Mouse (Mus musculus): ENCODE results near the gene Olfr572. TPM values are rescaled to one million over a fixed set of nuclear protein-coding genes. Genes with fewer than 3 reads are reported as not detected.

Olfr572 gene
- polyA plus RNA-seq, 1 experiment from 2014 or later: not detected

GRCm38 (mm10) chr7:102943417-102943816 is 19.2 kb downstream of the Olfr572 start:
- no peaks in the 10 kb centered on the region for H3K4me1 ChIP-seq (ENCODE audit: control insufficient read depth, insufficient read depth, low read length)
- H3K9me3 ChIP-seq (replicated peaks; ENCODE audit: control insufficient read depth, low read length, poor library complexity, severe bottlenecking): no peaks in the 10 kb centered on the region
- 86% methylated on average over 1 of the region's 1 CpGs for WGBS
- no peaks in the 10 kb centered on the region for H3K27me3 ChIP-seq (ENCODE audit: control insufficient read depth, insufficient read depth, low read depth, low read length)
- no peak overlapping the region for H3K27ac ChIP-seq (ENCODE audit: low read length)
- H3K4me3 ChIP-seq (ENCODE audit: low read depth, low read length): no peak overlapping the region
- H3K4me2 ChIP-seq (ENCODE audit: low read length): no peak overlapping the region
- H3K36me3 ChIP-seq (ENCODE audit: control insufficient read depth, insufficient read depth, low read length): no peaks in the 10 kb centered on the region
- H3K9ac ChIP-seq (ENCODE audit: low read depth, low read length): no peak overlapping the region
- no peak for ATAC-seq

- Histone ChIP-seq H3K4me2 (ENCODE audit: low read length) (no peak within 1 kb of the TSS), H3K9ac (ENCODE audit: low read depth, low read length) (no peak within 1 kb of the TSS), H3K27me3 (ENCODE audit: control insufficient read depth, insufficient read depth, low read depth, low read length) (no peaks in the 10 kb centered on the region), H3K9me3 (replicated peaks; ENCODE audit: control insufficient read depth, low read length, poor library complexity, severe bottlenecking) (no peaks in the 10 kb centered on the region), H3K27ac (ENCODE audit: low read length) (no peak within 1 kb of the TSS), H3K4me1 (ENCODE audit: control insufficient read depth, insufficient read depth, low read length) (no peaks in the 10 kb centered on the region), H3K36me3 (ENCODE audit: control insufficient read depth, insufficient read depth, low read length) (no peaks in the 10 kb centered on the region), H3K4me3 (ENCODE audit: low read depth, low read length) (no peak within 1 kb of the TSS)
- no peak for ATAC-seq
- WGBS: 91% methylated on average over 1 of the region's 1 CpGs
These were observed 24.0 kb downstream of the Olfr572 start, which contains the start of gene Olfr574 for GRCm38 (mm10) chr7:102948167-102948566. Gene Olfr574 (plus strand): TSS chr7:102948467.

- Histone ChIP-seq H3K9ac (ENCODE audit: low read depth, low read length) (no peak overlapping the region), H3K27me3 (ENCODE audit: control insufficient read depth, insufficient read depth, low read depth, low read length) (no peaks in the 10 kb centered on the region), H3K36me3 (ENCODE audit: control insufficient read depth, insufficient read depth, low read length) (no peaks in the 10 kb centered on the region), H3K27ac (ENCODE audit: low read length) (no peak overlapping the region), H3K4me1 (ENCODE audit: control insufficient read depth, insufficient read depth, low read length) (no peaks in the 10 kb centered on the region), H3K9me3 (replicated peaks; ENCODE audit: control insufficient read depth, low read length, poor library complexity, severe bottlenecking) (no peaks in the 10 kb centered on the region), H3K4me2 (ENCODE audit: low read length) (no peak overlapping the region), H3K4me3 (ENCODE audit: low read depth, low read length) (no peak overlapping the region)
- ATAC-seq: no peak
- WGBS: 73% methylated on average over 1 of the region's 1 CpGs
These were observed 26.5 kb downstream of the Olfr572 start for GRCm38 (mm10) chr7:102950732-102951131.

DNA sequence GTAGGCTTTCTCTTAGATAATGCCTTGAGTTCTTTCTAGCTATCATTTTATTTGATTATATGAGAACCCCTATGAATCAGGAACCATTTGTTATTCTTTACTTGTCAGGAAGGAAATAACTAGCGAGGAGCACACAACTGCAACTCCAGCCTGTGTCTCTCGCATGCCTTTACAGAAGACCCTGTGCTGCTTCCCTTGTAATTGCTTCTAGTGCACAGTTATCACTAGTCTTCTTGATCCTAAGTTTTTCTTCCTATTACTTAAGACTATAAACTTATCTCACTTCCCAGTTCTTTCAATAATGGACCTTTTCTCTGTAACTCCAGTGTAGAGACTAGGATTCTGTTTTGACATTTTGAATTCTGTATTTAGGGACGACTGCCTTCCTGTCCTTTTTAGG is 33.9 kb downstream of the Olfr572 start:
- 89% methylated on average over 3 of the region's 3 CpGs for WGBS
- Histone ChIP-seq H3K9ac (ENCODE audit: low read depth, low read length) (no peak overlapping the region), H3K4me2 (ENCODE audit: low read length) (no peak overlapping the region), H3K4me3 (ENCODE audit: low read depth, low read length) (no peak overlapping the region), H3K27me3 (ENCODE audit: control insufficient read depth, insufficient read depth, low read depth, low read length) (no peaks in the 10 kb centered on the region), H3K27ac (ENCODE audit: low read length) (no peak overlapping the region), H3K4me1 (ENCODE audit: control insufficient read depth, insufficient read depth, low read length) (no peaks in the 10 kb centered on the region), H3K9me3 (replicated peaks; ENCODE audit: control insufficient read depth, low read length, poor library complexity, severe bottlenecking) (no peaks in the 10 kb centered on the region), H3K36me3 (ENCODE audit: control insufficient read depth, insufficient read depth, low read length) (no peaks in the 10 kb centered on the region)
- ATAC-seq: no peak

DNA sequence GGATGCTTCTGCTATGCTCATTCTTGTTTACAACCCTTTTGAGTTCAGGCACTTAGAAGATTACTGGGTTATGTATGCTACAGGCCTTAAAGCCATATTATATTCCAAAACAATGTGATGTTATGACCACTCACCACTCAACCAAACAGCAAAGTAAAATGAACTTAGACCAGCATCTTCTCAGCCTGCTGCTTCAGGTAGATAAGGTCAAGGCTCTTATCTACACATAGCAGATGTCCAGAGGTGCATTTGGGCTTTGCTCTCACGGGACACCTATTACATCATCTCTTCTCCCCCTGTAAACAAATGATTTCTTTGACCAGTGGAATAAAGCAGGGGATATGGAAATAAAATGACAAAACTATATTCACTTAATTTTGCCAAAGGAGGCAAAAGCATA is 34.4 kb downstream of the Olfr572 start, which contains the start of gene Olfr575:
Olfr575 (minus strand) TSS at position 183 of the 400 bp plus-strand sequence.
- ATAC-seq: no peak
- Histone ChIP-seq H3K9ac (ENCODE audit: low read depth, low read length) (no peak within 1 kb of the TSS), H3K4me2 (ENCODE audit: low read length) (no peak within 1 kb of the TSS), H3K4me3 (ENCODE audit: low read depth, low read length) (no peak within 1 kb of the TSS), H3K9me3 (replicated peaks; ENCODE audit: control insufficient read depth, low read length, poor library complexity, severe bottlenecking) (no peaks in the 10 kb centered on the region), H3K36me3 (ENCODE audit: control insufficient read depth, insufficient read depth, low read length) (no peaks in the 10 kb centered on the region), H3K4me1 (ENCODE audit: control insufficient read depth, insufficient read depth, low read length) (no peaks in the 10 kb centered on the region), H3K27ac (ENCODE audit: low read length) (no peak within 1 kb of the TSS), H3K27me3 (ENCODE audit: control insufficient read depth, insufficient read depth, low read depth, low read length) (no peaks in the 10 kb centered on the region)
- WGBS: 73% methylated on average over 1 of the region's 1 CpGs

GRCm38 (mm10) chr7:102962360-102962759 is 38.2 kb downstream of the Olfr572 start, which contains the start of gene Olfr576:
Gene Olfr576 (plus strand): TSS chr7:102962660.
- H3K36me3 ChIP-seq (ENCODE audit: control insufficient read depth, insufficient read depth, low read length): no peaks in the 10 kb centered on the region
- no peaks in the 10 kb centered on the region for H3K9me3 ChIP-seq (replicated peaks; ENCODE audit: control insufficient read depth, low read length, poor library complexity, severe bottlenecking)
- H3K27ac ChIP-seq (ENCODE audit: low read length): no peak within 1 kb of the TSS
- H3K4me1 ChIP-seq (ENCODE audit: control insufficient read depth, insufficient read depth, low read length): no peaks in the 10 kb centered on the region
- no peaks in the 10 kb centered on the region for H3K27me3 ChIP-seq (ENCODE audit: control insufficient read depth, insufficient read depth, low read depth, low read length)
- H3K4me3 ChIP-seq (ENCODE audit: low read depth, low read length): no peak within 1 kb of the TSS
- no peak within 1 kb of the TSS for H3K4me2 ChIP-seq (ENCODE audit: low read length)
- no peak within 1 kb of the TSS for H3K9ac ChIP-seq (ENCODE audit: low read depth, low read length)
- ATAC-seq: no peak
- WGBS: 62% methylated on average over 2 of the region's 2 CpGs

GRCm38 (mm10) chr7:102974399-102974798 is 50.2 kb downstream of the Olfr572 start:
- no peak overlapping the region for H3K27ac ChIP-seq (ENCODE audit: low read length)
- WGBS: 39% methylated on average over 1 of the region's 1 CpGs
- H3K4me3 ChIP-seq (ENCODE audit: low read depth, low read length): no peak overlapping the region
- H3K9ac ChIP-seq (ENCODE audit: low read depth, low read length): no peak overlapping the region
- no peaks in the 10 kb centered on the region for H3K27me3 ChIP-seq (ENCODE audit: control insufficient read depth, insufficient read depth, low read depth, low read length)
- no peak for ATAC-seq
- no peaks in the 10 kb centered on the region for H3K36me3 ChIP-seq (ENCODE audit: control insufficient read depth, insufficient read depth, low read length)
- no peaks in the 10 kb centered on the region for H3K9me3 ChIP-seq (replicated peaks; ENCODE audit: control insufficient read depth, low read length, poor library complexity, severe bottlenecking)
- H3K4me2 ChIP-seq (ENCODE audit: low read length): no peak overlapping the region
- no peaks in the 10 kb centered on the region for H3K4me1 ChIP-seq (ENCODE audit: control insufficient read depth, insufficient read depth, low read length)

DNA sequence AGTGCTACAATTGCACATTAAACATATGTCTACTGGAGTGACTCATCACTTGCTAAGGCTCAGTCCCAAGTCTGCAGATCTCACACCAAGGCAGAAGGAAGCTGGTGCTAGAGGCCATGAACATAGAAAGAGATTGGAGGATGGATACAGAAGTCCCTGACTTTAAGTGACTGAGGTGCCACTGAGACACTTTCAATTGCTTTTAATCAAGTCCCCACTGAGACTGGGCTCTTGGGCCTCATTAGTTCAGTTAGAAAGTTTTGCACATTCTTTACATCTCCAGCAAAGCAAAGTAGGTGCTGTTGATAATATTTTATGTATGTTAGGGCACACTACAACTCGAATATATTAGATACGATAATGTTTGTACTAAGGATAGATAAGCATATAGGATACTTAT is 51.6 kb downstream of the Olfr572 start, which contains the start of gene Olfr577:
Olfr577 (minus strand) TSS at position 101 of the 400 bp plus-strand sequence.
- 84% methylated on average over 2 of the region's 2 CpGs for WGBS
- Histone ChIP-seq H3K4me1 (ENCODE audit: control insufficient read depth, insufficient read depth, low read length) (no peaks in the 10 kb centered on the region), H3K36me3 (ENCODE audit: control insufficient read depth, insufficient read depth, low read length) (no peaks in the 10 kb centered on the region), H3K9ac (ENCODE audit: low read depth, low read length) (no peak within 1 kb of the TSS), H3K9me3 (replicated peaks; ENCODE audit: control insufficient read depth, low read length, poor library complexity, severe bottlenecking) (no peaks in the 10 kb centered on the region), H3K27me3 (ENCODE audit: control insufficient read depth, insufficient read depth, low read depth, low read length) (no peaks in the 10 kb centered on the region), H3K4me3 (ENCODE audit: low read depth, low read length) (no peak within 1 kb of the TSS), H3K27ac (ENCODE audit: low read length) (no peak within 1 kb of the TSS), H3K4me2 (ENCODE audit: low read length) (no peak within 1 kb of the TSS)
- no peak for ATAC-seq
